ENCODE assay signal across 10 mouse cellular contexts in the genomic region with DNA sequence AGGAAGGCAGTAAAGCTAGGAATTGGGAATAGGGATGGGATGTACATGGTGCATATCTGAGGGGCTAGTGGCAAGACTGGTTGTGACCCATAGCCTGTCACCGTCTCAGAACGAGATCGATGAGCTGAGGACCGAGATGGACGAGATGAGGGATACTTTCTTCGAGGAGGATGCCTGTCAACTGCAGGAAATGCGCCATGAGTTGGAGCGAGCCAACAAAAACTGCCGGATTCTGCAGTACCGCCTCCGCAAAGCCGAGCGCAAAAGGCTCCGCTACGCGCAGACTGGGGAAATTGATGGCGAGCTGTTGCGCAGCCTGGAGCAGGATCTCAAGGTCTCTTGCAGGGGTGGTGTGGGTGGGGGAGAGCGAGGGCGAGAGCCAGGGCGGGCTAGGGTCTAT. TPM values are rescaled to one million over a fixed set of nuclear protein-coding genes. Genes with fewer than 3 reads are reported as not detected.
DNase-seq lines count a peak whose midpoint lies in the region; ATAC-seq lines count a peak whose summit lies in the region.
"Had no signal": no experiment of that assay in that cellular context is flagged by ENCODE, and none has a peak within 500 bp of the region (broad histone marks: within the 10 kb centered on the region; RNA-seq: fewer than 3 reads in every experiment).

No protein-coding gene starts in this region.

- H3K9ac ChIP-seq in heart, embryonic 14.5 days (ENCODE audit: low read length): no peak overlapping the region

- H3K27ac ChIP-seq in heart, embryonic 14.5 days (replicated peaks in 1 of 2; ENCODE audit: control insufficient read depth in 1 of 2, insufficient read depth in 1 of 2, low read depth in 2 of 2, low read length in 2 of 2): no peak overlapping the region

- no peak for DNase-seq in heart, adult 11 months
- peak; percentile 73 for DNase-seq in cerebellum, adult 9-11 months
- DNase-seq in frontal cortex, postnatal 14 days (ENCODE audit: low spot score in 2 of 2): peak; percentile 56 to 64
- DNase-seq in left cerebral cortex, postnatal 10 days (ENCODE audit: extremely low spot score in 1 of 2, low spot score in 2 of 2): peak; percentile 72 to 77
- DNase-seq in right cerebral cortex, adult 18-20 months: peak; percentile 89
- DNase-seq in gastrocnemius, postnatal 10 days: no peak
- no peak for DNase-seq in spleen, postnatal 14 days (ENCODE audit: low spot score in 2 of 2)

- peak overlapping the region; percentile 93; the same call in 1 of the 2 replicates for H3K4me2 ChIP-seq in heart, embryonic 14.5 days (ENCODE audit: low read length)

- 4% methylated on average over 21 of the region's 21 CpGs for WGBS in heart, embryonic 14.5 days

- peaks cover 62% of the 10 kb centered on the region for H3K27me3 ChIP-seq in heart, embryonic 14.5 days (ENCODE audit: control insufficient read depth, insufficient read depth, low read length)

- intact Hi-C loops in left cerebral cortex, postnatal 10 days (cut with DNase I): loop anchor here (5.0 kb wide), 2 partner anchors 59 to 164 kb away; a partner anchor contains a TSS

- no peak overlapping the region for H3K4me3 ChIP-seq in heart, embryonic 14.5 days (ENCODE audit: control insufficient read depth in 1 of 2, insufficient read depth in 1 of 2, low read depth in 1 of 2, low read length in 2 of 2)

- peaks cover 0 to 11% of the 10 kb centered on the region in 2 experiments; a peak in 2 of 4 replicates for H3K4me1 ChIP-seq in heart, embryonic 14.5 days (ENCODE audit: control insufficient read depth in 2 of 2, insufficient read depth in 2 of 2, low read length in 2 of 2)

- ATAC-seq in heart, embryonic 14.5 days (ENCODE audit: insufficient number of reproducible peaks, insufficient read depth, low FRiP score, low read depth): no peak

- H3K36me3 ChIP-seq in heart, embryonic 14.5 days (ENCODE audit: control insufficient read depth, insufficient read depth, low read length): no peaks in the 10 kb centered on the region

- H3K9me3 ChIP-seq in heart, embryonic 14.5 days (ENCODE audit: control insufficient read depth, low read length): no peaks in the 10 kb centered on the region

RNA-seq across cellular contexts. Expression of a gene that starts 4.4 kb away (rescaled TPM):
- 0.32 and 0.55 TPM in 2 replicates for polyA plus RNA-seq in heart, embryonic 14.5 days (2014; fragmentation: Nextera tagmentation; extraction: Ambion mirVana)
- 100 to 1,000 TPM; 154 to 179 TPM for total RNA-seq in left cerebral cortex, postnatal 10 days (2021)
- under 1 TPM; 0.16 to 0.56 TPM for total RNA-seq in gastrocnemius, postnatal 10 days (2021)

RNA-seq across cellular contexts. Expression of a gene that starts 50.7 kb away (rescaled TPM):
- polyA plus RNA-seq in heart, embryonic 14.5 days (2014; fragmentation: Nextera tagmentation; extraction: Ambion mirVana): not detected in 2 replicates
- 10 to 100 TPM; 27.1 to 29.6 TPM for total RNA-seq in left cerebral cortex, postnatal 10 days (2021)
- under 1 TPM in 1 of 2 experiments, not detected in 1; 0.52 TPM for total RNA-seq in gastrocnemius, postnatal 10 days (2021)
- polyA plus RNA-seq: heart, postnatal 0 days; testis, adult 2 months had no signal

Comparison
In these comparisons a context has a peak if more than half of its experiments do, and no peak if none do; other contexts are left out.
1. DNase-seq: peak in cerebellum, adult 9-11 months (single experiment), frontal cortex, postnatal 14 days (2 of 2), left cerebral cortex, postnatal 10 days (2 of 2) and right cerebral cortex, adult 18-20 months (single experiment); none in heart, adult 11 months (single experiment), gastrocnemius, postnatal 10 days (single experiment) and spleen, postnatal 14 days (0 of 2).
2. RNA of a gene that starts 4.4 kb away (total RNA-seq): 154 to 179 TPM in left cerebral cortex, postnatal 10 days; 0.16 to 0.56 TPM in gastrocnemius, postnatal 10 days; every median in the first group is over 10 times any median in the second.
3. RNA of a gene that starts 50.7 kb away (total RNA-seq): 27.1 to 29.6 TPM in left cerebral cortex, postnatal 10 days; 0.52 TPM in gastrocnemius, postnatal 10 days; every median in the first group is over 10 times any median in the second.